Comparison of ENCODE assay signal across 17 mouse cellular contexts in genomic region chr4:35140317-35140716, GRCm38 (mm10). TPM values are rescaled to one million over a fixed set of nuclear protein-coding genes. Genes with fewer than 3 reads are reported as not detected.
DNase-seq lines count a peak whose midpoint lies in the region; ATAC-seq and TF ChIP-seq lines count a peak whose summit lies in the region.
"Had no signal": no experiment of that assay in that cellular context is flagged by ENCODE, and none has a peak within 500 bp of the region (broad histone marks: within the 10 kb centered on the region; RNA-seq: fewer than 3 reads in every experiment).

No protein-coding gene starts in this region.

- H3K27ac ChIP-seq in small intestine, adult 2 months (ENCODE audit: insufficient read depth, low read depth, low read length), result no peak overlapping the region
- no peak overlapping the region for H3K27ac ChIP-seq in hindbrain, embryonic 10.5 days
- no peak overlapping the region for H3K27ac ChIP-seq in kidney, embryonic 16.5 days (ENCODE audit: low read length)
- H3K27ac ChIP-seq: layer of hippocampus, adult 2 months had no signal

- TF ChIP-seq POLR2A in small intestine, adult 2 months (IDR thresholded peaks at IDR 0.05; ENCODE audit: low read depth, low read length), result no peak

- TF ChIP-seq CTCF in small intestine, adult 2 months (IDR thresholded peaks at IDR 0.05; ENCODE audit: extremely low read depth, insufficient read length, insufficient replicate concordance, low read depth, low read length), result no peak

- WGBS in small intestine, adult 2 months, result 70% methylated on average over 6 of the region's 6 CpGs
- 83% methylated on average over 6 of the region's 6 CpGs for WGBS in hindbrain, embryonic 10.5 days
- 46% methylated on average over 6 of the region's 6 CpGs for WGBS in kidney, embryonic 16.5 days

- peaks cover 3% of the 10 kb centered on the region; the same call in 1 of the 2 replicates for H3K4me1 ChIP-seq in small intestine, adult 2 months (ENCODE audit: control insufficient read depth, insufficient read depth, insufficient read length, low read length)
- H3K4me1 ChIP-seq in hindbrain, embryonic 10.5 days (replicated peaks), result peaks cover 19% of the 10 kb centered on the region
- H3K4me1 ChIP-seq in kidney, embryonic 16.5 days (ENCODE audit: insufficient read depth, low read length), result peaks cover 21% of the 10 kb centered on the region

- H3K4me3 ChIP-seq in small intestine, adult 2 months (ENCODE audit: low read depth, low read length), result peak overlapping the region; percentile 17; the same call in 1 of the 2 replicates
- no peak overlapping the region for H3K4me3 ChIP-seq in hindbrain, embryonic 10.5 days
- no peak overlapping the region for H3K4me3 ChIP-seq in kidney, embryonic 16.5 days (ENCODE audit: low read length)
- H3K4me3 ChIP-seq: layer of hippocampus, adult 2 months had no signal

- H3K9me3 ChIP-seq in hindbrain, embryonic 10.5 days, result no peaks in the 10 kb centered on the region
- no peaks in the 10 kb centered on the region for H3K9me3 ChIP-seq in kidney, embryonic 16.5 days (ENCODE audit: low read length)

- no peak overlapping the region for H3K9ac ChIP-seq in kidney, embryonic 16.5 days (replicated peaks; ENCODE audit: low read length)

- no peak overlapping the region for H3K4me2 ChIP-seq in kidney, embryonic 16.5 days (replicated peaks; ENCODE audit: low read depth, low read length)
- H3K4me2 ChIP-seq: midbrain, embryonic 11.5 days had no signal

- peak; percentile 17 to 18 for DNase-seq in spleen, postnatal 36 days (ENCODE audit: low spot score in 2 of 2)
- no peak for DNase-seq in spleen, postnatal 4 days (ENCODE audit: low spot score in 2 of 2)
- no peak for DNase-seq in hindbrain, embryonic 10.5 days (ENCODE audit: low spot score)
- DNase-seq in cerebellum, postnatal 10 days, result no peak
- no peak for DNase-seq in adrenal gland, adult 8-10 months
- DNase-seq: cerebellum, postnatal 25 days; kidney, adult 11 months; lung, adult 18-20 months had no signal

- H3K27me3 ChIP-seq in small intestine, adult 2 months (ENCODE audit: control insufficient read depth, insufficient read depth, low read length), result no peaks in the 10 kb centered on the region
- no peaks in the 10 kb centered on the region for H3K27me3 ChIP-seq in hindbrain, embryonic 10.5 days (ENCODE audit: insufficient read depth, poor library complexity, severe bottlenecking)
- no peaks in the 10 kb centered on the region for H3K27me3 ChIP-seq in kidney, embryonic 16.5 days (ENCODE audit: insufficient read depth, low read length)

- peaks cover 2% of the 10 kb centered on the region; the same call in 1 of the 2 replicates for H3K36me3 ChIP-seq in small intestine, adult 2 months (ENCODE audit: control insufficient read depth, insufficient read depth, low read length)
- no peaks in the 10 kb centered on the region for H3K36me3 ChIP-seq in hindbrain, embryonic 10.5 days
- no peaks in the 10 kb centered on the region for H3K36me3 ChIP-seq in kidney, embryonic 16.5 days (ENCODE audit: insufficient read depth, low read length)

- peak; percentile 63 for ATAC-seq in granulocyte monocyte progenitor cell, adult 5-6 weeks (replicated peaks; ENCODE audit: poor library complexity, severe bottlenecking)
- ATAC-seq in kidney, embryonic 16.5 days (ENCODE audit: low FRiP score, low TSS enrichment), result no peak

RNA-seq across cellular contexts. Expression of gene Ifnk, which starts 11.5 kb away (rescaled TPM):
- not detected in 2 replicates for total RNA-seq in granulocyte monocyte progenitor cell, adult 5-6 weeks (2014; fragmentation: Nextera tagmentation)
- total RNA-seq in granulocyte monocyte progenitor cell, adult 5-6 weeks (2017), result not detected in 2 replicates
- not detected in 2 replicates for polyA plus RNA-seq in small intestine, adult 2 months (2012; rRNA removed)
- polyA plus RNA-seq in hindbrain, embryonic 10.5 days (2016; fragmentation: Nextera tagmentation; extraction: Ambion mirVana), result 0.26 and 0.41 TPM in 2 replicates
- total RNA-seq in adrenal gland, adult 8-10 months (2022), result under 1 TPM in 1 of 4 experiments, not detected in 3; 0.38 TPM
- polyA plus RNA-seq in kidney, embryonic 16.5 days (2015; fragmentation: Nextera tagmentation; extraction: Ambion mirVana), result 0.27 and 0.30 TPM in 2 replicates
- total RNA-seq: heart, adult 8-10 months; heart, postnatal 25 days; layer of hippocampus, adult 2 months had no signal
- polyA plus RNA-seq: brain, embryonic 14.5 days; limb, embryonic 11.5 days had no signal

RNA-seq across cellular contexts. Expression of gene Mob3b, which starts 17.0 kb away (rescaled TPM):
- total RNA-seq in granulocyte monocyte progenitor cell, adult 5-6 weeks (2014; fragmentation: Nextera tagmentation), result 1.4 and 7.8 TPM in 2 replicates
- 0.77 and 2.2 TPM in 2 replicates for total RNA-seq in granulocyte monocyte progenitor cell, adult 5-6 weeks (2017)
- 4.6 and 12.2 TPM in 2 replicates for polyA plus RNA-seq in small intestine, adult 2 months (2012; rRNA removed)
- polyA plus RNA-seq in hindbrain, embryonic 10.5 days (2016; fragmentation: Nextera tagmentation; extraction: Ambion mirVana), result 13.1 and 19.6 TPM in 2 replicates
- 10 to 100 TPM; 28.5 to 53.9 (median 39.7) TPM for total RNA-seq in adrenal gland, adult 8-10 months (2022)
- 14.7 and 17.2 TPM in 2 replicates for polyA plus RNA-seq in kidney, embryonic 16.5 days (2015; fragmentation: Nextera tagmentation; extraction: Ambion mirVana)

Comparison
In these comparisons a context has a peak if more than half of its experiments do, and no peak if none do; other contexts are left out.
1. DNase-seq: peak in spleen, postnatal 36 days (2 of 2); none in spleen, postnatal 4 days (0 of 2), hindbrain, embryonic 10.5 days (single experiment), cerebellum, postnatal 10 days (0 of 2) and adrenal gland, adult 8-10 months (single experiment).